Mouse (Mus musculus) embryonic fibroblast, embryonic 13.5 days (primary cell): ENCODE results near the gene Wdr89.

Source experiments
- CTCF ChIP-seq: IDR thresholded peaks from 2 replicates; pipeline ENCODE4 v1.5.1; 2011; ENCODE audit warnings: mild to moderate bottlenecking, control low read depth, low read length, moderate library complexity, borderline replicate concordance; ENCODE audit not compliant: insufficient read depth
- POLR2A ChIP-seq: IDR thresholded peaks from 2 replicates; pipeline ENCODE4 v1.6.1; 2011; ENCODE audit warnings: low read depth, mild to moderate bottlenecking, control low read depth, low read length, moderate library complexity

GRCm38 (mm10) chr12:75681101-75681500 lies 11.8 kb upstream of the Wdr89 start:
- TF ChIP-seq CTCF (no peak), POLR2A (no peak)
